Mouse (Mus musculus) granulocyte monocyte progenitor cell, adult 5-6 weeks (primary cell): ENCODE data around the gene Gngt1. TPM values are rescaled to one million over a fixed set of nuclear protein-coding genes. Genes with fewer than 3 reads are reported as not detected.

Experiments used
- total RNA-seq, 2 experiments: library from RNA; stranded (forward) in 1 of 2; stranded (reverse) in 1 of 2; fragments of 200-712, 200-1000 nt in 1 of 2; fragments of >200 nt in 1 of 2; fragmentation: Nextera tagmentation in 1 of 2; gene quantifications; 2 replicates each; pipeline ENCODE4 v1.2.3; 2014 to 2017

The Gngt1 gene
- total RNA-seq, 2 experiments from 2014 or later, result not detected

Other genes with a start within 250 kb of the Gngt1 start
- not detected in 2 replicates for gene Calcr, start 229.1 kb upstream of the Gngt1 start, total RNA-seq (2014; fragmentation: Nextera tagmentation)
- not detected in 2 replicates for gene Calcr, start 229.1 kb upstream of the Gngt1 start, total RNA-seq (2017)
- gene Tfpi2, start 4.9 kb upstream of the Gngt1 start, total RNA-seq (2014; fragmentation: Nextera tagmentation), result 1.3 TPM in 1 of 2 replicates, not detected in the other
- 0.73 and 3.3 TPM in 2 replicates for gene Tfpi2, start 4.9 kb upstream of the Gngt1 start, total RNA-seq (2017)
- 6.1 and 9.3 TPM in 2 replicates for gene Gng11, start 10.1 kb downstream of the Gngt1 start, total RNA-seq (2014; fragmentation: Nextera tagmentation)
- 2.6 and 4.8 TPM in 2 replicates for gene Gng11, start 10.1 kb downstream of the Gngt1 start, total RNA-seq (2017)
- 69.6 and 77.8 TPM in 2 replicates for gene Bet1, start 93.2 kb downstream of the Gngt1 start, total RNA-seq (2014; fragmentation: Nextera tagmentation)
- 82.8 and 99.8 TPM in 2 replicates for gene Bet1, start 93.2 kb downstream of the Gngt1 start, total RNA-seq (2017)